Mouse (Mus musculus) large intestine, adult 2 months (tissue): ENCODE results near the gene Glod4. TPM values are rescaled to one million over a fixed set of nuclear protein-coding genes. Genes with fewer than 3 reads are reported as not detected.

Experiments
- DNase-seq: peaks from one replicate; pipeline ENCODE4 v3.0.0-alpha.2; 2012; ENCODE audit warnings: low read depth, low spot score
- WGBS: fragments of 180-500 bp; shearing (Covaris S2); methylation state at CpG from one replicate; pipeline ENCODE4 v1.1.7; 2018; 5-methylcytosine and 5-hydroxymethylcytosine counted together
- polyA plus RNA-seq: library from polyadenylated mRNA; depleted of rRNA; stranded (reverse); fragments of >200 nt; gene quantifications from 2 replicates; pipeline ENCODE4 v1.2.3, GENCODE M21; 2012; rRNA removed

Glod4 gene
- polyA plus RNA-seq, 1 experiment: 9.2 TPM

DNA sequence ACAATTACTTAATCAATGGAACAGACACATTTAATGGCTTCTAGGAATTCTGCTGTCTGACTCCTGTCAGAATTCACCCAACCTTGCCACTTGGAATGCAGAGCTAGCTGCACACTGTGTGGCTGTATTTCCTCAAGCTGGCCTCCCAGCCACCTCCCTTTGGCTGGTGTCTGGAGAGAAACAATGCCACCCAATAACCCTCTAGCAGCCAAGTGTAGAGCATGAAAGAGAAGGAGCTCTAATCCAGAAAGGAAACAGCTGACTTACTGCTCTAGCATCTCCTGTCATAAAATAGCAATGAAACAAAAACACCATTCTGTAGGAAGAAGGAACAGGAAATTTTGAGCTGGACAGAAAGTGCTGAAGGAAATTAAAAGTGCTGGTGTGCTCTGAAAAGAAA, 142.4 kb downstream of the Glod4 start:
- DNase-seq: no peak

DNA sequence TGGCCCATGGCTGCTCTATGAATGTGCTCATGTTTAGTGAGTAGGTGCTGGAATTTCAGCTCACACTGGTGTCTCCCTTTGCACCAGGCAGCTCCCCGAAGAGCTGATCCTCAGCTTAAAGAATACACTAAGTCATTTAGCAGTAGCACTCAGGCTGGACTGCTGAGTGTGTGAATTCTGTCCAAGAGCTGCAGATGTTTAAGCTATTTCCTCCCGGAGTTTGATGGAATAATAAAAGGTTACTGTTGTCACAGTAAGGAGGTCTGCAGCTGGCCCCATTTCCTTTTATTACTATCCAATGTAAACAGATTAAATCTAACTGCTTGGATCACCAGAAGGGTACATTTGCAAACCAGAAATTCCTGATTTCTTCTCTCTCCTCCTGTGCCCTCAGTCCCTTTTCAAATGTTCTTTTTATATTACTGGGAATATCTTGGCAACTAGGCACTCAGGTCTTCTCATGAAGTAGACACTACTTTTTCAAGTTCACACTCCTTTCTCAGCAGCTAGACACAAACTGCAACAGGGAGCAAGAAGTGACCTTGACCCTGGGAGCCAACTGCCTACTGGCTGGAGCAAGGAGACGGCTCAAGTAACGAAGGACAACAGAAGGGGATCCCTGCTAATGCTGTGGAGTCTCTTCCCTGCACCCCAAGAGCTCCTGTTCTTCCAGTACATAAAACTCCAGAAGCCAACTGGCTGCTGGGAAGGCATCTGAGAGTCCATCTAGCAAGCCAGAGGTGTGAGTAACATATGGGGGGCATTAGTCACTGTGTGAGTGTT, 144.1 kb downstream of the Glod4 start:
- peak; percentile 39 for DNase-seq
- 21% methylated on average over 4 of the region's 4 CpGs for WGBS

DNA sequence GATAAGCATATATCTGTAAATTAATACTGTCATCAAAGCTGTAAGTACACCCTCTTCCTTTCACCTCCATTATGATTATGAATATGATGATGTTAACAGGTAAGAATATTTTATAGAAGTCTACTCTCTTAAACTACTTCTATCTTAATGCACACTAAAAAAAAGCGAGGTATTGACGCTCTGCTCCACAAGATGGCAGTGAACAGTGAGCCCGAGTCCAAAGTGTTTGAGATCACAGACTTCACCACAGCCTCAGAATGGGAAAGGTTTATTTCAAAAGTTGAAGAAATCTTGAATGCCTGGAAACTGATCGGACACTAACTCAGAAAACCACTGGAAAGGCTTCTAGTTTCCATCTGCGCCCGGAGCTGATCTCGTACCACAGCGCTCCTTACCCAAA, 149.9 kb downstream of the Glod4 start:
- WGBS: 79% methylated on average over 8 of the region's 8 CpGs
- no peak for DNase-seq

DNA sequence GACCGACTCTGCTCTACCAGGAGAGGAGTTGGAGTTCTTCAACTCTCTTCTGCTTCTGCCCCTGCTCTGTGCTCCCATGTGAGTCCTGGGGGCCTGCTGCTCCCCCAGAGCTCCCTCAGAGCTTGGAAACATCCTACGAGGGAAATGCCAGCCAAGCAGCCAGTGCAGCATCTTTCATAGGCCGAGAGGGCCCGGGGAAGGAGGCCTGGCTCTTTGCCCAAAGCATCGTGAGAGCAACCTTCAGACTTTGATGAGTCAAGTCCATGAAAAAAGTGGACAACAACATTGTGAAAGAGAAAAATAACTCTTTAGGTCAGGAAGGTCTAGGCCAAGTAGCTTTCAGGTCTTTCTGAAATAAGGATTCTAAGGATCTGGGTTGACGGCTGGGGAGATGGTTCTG, 153.7 kb downstream of the Glod4 start:
- WGBS: 60% methylated on average over 6 of the region's 6 CpGs

DNA sequence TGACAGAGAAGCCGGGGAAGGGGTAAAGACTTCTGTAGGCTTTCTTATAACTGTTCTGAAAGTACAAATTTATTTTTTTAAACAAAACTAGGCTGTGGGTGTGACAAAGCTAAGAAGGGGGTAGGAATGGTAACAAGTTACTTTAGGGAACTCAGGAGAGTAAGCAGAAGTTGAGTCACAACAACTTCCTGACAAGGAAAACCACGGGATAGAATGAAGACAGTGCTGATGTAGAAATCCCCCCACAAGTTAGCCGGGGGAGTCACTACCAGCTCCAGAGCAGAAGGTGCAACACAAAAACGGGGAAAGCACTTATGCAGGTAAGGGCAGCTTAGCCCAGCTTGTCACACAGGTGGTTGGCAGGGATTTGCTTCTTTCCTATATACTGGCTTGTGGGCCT, 155.0 kb downstream of the Glod4 start:
- WGBS: 85% methylated on average over 4 of the region's 4 CpGs
- no peak for DNase-seq

More for the DNA sequence above, 153.7 kb downstream of the Glod4 start:
- no peak for DNase-seq

DNA sequence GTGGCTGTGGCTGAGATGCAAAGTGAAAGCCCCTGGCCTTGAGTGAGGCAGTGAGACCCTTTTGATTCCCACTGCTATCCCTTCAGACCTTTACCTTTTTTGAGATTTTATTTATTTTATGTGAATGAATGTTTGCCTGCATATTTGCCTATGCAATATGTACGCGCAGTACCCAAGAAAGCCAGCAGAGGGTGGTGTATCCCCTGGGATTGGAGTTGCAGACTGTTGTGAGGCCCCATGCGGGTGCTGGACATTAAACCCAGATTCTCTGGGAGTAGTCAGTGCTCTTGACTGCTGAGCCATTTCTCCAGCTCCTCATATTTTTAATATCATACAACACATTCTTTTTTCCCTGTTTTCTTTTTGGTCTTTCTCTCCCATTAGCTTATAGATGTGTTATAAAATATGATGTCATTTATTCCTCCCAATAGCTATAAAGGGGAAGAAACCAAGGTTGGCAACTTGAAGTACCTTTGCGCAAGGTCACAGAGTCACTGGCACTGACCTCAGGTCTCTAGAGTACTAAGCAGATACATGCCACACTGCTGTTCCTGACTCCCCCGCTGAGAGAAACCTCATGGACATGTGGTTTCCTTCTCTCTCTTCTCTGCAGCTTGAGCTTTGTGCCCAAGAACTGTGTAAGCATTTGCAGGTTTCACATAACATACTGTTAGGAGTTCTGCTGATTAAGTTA, 157.5 kb downstream of the Glod4 start:
- 83% methylated on average over 5 of the region's 5 CpGs for WGBS
- DNase-seq: no peak

DNA sequence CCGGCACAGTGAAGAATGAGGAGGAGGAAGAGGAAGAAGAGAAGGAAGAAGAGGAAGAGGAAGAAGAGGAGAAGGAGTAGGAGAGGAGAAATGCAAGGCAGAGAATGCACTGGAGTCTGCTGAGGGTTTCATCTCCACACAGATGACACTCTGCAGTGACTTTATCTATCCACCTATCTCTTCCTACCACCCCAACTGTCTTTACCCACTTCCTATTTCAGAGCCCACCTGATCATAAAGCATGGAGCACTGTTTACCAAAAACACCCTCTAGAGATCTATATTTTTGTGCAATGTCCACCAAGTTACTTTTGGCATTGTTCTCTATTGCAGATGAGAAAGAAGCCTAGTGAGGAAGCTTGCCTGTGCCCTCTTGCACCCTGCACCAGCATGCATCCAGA, 158.6 kb downstream of the Glod4 start:
- DNase-seq: no peak
- WGBS: 78% methylated on average over 1 of the region's 1 CpGs

DNA sequence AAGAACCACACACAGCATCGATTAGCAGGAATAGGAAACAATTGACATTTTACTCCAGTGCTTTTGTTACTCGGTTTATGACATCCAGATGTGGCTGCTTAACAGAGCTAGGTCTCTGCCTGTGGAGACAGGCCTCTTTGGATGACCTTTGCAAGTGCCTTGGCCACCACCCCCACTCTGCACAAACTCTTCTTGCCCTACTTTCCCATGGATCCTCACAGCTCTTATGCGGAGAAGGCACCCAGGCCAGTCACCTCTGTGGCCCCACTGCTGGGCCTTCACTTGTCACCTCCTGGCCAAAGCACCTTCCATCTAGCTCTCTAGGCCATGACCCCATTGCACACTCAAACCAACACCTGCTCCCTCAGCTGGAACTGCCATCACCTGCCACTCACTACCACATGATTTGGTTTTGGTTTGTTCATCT, 159.6 kb downstream of the Glod4 start:
- WGBS: 65% methylated on average over 3 of the region's 3 CpGs
- DNase-seq: no peak

DNA sequence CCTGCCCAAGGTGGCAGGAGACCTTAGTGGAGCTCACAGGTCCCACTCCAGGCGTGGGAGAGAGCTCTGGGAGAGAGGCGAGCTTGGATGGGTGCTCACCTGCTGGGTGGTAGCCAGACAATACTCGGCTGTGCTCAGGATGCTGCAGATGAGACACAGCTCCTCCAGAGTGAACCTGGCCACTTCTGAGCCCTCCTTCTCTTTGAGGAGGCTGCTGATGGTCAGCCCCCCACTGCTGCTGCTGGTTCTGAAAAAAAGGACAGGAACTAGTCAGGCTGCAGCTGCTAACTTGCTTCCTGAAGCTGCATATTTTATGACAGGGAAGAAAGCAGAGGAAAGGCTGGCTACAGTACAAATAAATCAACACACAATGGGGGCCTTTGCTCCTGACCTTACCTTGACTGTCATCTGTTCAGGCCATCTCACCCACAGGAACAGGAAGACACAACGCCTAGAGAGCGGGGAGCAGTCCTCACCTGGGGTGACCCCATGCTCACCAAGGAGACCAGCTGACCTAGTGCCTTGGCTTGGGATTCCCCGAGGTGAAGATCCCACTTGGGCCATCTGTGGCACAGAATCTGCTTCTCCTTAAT, 162.4 kb downstream of the Glod4 start:
- WGBS: 52% methylated on average over 6 of the region's 6 CpGs
- no peak for DNase-seq

DNA sequence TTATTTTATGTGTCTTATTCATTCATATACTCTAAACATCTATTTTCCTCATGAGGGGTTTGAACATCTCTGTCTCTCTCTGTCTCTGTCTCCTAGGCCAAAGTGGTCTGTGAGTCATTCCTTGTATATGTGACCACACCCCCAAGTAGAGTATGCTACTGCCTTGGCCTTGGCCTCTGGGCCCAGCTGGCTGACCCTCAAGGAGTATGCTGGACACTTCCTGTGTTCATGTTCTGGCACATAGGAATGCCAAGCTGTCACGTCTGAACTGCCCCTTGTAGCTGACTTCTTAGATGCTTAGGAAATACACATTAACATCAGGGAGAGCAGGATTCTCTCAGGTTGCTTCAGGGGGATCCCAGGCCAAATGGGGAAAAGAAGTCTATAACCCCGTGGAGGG, 163.2 kb downstream of the Glod4 start:
- 36% methylated on average over 2 of the region's 2 CpGs for whole genome bisulfite sequencing
- no peak for DNase-seq

DNA sequence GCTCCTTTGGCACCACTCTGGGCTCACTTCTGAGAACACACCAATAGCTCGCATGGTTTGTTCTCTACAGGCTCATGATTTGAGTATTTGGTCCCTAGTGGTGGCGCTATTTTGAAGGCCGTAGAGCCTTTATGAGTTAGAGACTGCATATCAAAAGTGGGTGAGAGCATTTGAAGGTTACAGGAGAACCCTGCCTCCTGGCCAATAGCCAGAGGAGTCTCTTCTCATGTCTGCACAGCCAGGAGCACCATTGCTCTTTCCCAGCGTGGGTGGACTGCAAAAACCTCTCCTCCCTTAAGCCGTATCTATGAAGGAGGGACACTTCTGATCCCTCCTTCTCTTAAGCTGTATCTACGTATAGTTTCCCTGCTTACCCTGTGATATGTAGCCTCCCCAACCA, 166.2 kb downstream of the Glod4 start:
- DNase-seq: no peak
- 88% methylated on average over 6 of the region's 6 CpGs for WGBS

DNA sequence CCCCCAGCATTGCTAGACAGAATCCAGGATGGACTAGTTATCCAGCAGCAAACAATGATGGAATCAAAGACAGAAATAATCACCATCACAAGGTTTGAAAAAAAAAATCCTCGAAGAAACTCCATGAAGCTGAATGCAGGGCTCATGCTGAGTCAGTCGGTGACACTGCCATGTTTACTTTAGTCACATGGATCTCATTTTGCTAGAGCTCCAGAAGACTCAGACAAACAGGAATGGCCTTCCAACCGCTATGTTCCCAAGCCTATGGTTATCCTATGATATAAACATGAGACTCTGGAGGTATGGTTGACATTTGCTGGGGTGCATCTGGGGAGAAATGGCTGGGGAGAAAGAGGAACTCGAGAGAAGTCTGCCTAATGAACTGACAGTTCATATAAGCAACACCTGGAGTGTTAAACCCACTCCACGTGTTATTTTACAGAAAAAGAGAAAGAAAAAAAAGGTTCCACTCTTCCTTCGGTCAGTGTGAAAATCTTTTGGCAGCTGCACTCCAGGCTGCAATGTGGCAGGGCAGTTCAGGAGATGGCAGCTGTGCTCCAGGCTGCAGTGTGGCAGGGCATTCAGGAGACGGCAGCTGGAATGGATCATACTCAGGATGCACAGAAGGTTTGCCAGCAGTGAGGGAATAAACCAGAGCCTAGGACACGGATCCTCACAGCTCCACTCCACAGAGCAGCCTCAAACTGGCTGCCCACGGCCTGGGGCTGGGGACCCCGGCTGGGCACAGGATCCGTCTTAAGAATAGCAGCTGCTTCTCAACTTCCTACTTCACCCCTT, 169.0 kb downstream of the Glod4 start:
- WGBS: 60% methylated on average over 11 of the region's 11 CpGs

More for the DNA sequence above, 169.0 kb downstream of the Glod4 start:
- no peak for DNase-seq

Other genes starting within 250 kb of the Glod4 start
- 0.42 TPM in 1 of 2 replicates, not detected in the other for gene 1700016K19Rik, start 243.8 kb downstream of the Glod4 start, polyA plus RNA-seq
- gene Rflnb, start 215.9 kb downstream of the Glod4 start, polyA plus RNA-seq: 10.3 and 19.9 TPM in 2 replicates
- 34.5 and 43.4 TPM in 2 replicates for gene Vps53, start 64.1 kb downstream of the Glod4 start, polyA plus RNA-seq
- 15.3 and 16.3 TPM in 2 replicates for gene Fam57a, start 64.1 kb downstream of the Glod4 start, polyA plus RNA-seq
- 0.17 and 0.41 TPM in 2 replicates for gene Dbil5, start 26.1 kb downstream of the Glod4 start, polyA plus RNA-seq
- 7.3 and 7.9 TPM in 2 replicates for gene Gemin4, start 26.1 kb downstream of the Glod4 start, polyA plus RNA-seq
- gene Mrm3, start within 50 bp of the Glod4 start, polyA plus RNA-seq: 5.7 and 5.8 TPM in 2 replicates
- gene Nxn, start 155.4 kb upstream of the Glod4 start, polyA plus RNA-seq: 10.8 and 13.2 TPM in 2 replicates
- gene Timm22, start 163.2 kb upstream of the Glod4 start, polyA plus RNA-seq: 14.8 and 15.6 TPM in 2 replicates